Mouse (Mus musculus) Muller cell, postnatal 12 days (primary cell): ENCODE results near the gene Misp.

Experiments
- DNase-seq: peaks from one replicate; pipeline ENCODE4 v3.0.0-alpha.2; 2015; ENCODE audit errors: inconsistent ontology term

Misp gene

GRCm38 (mm10) chr10:79820782-79821181 lies at the start of gene Misp:
Misp (plus strand) TSS chr10:79820989.
- DNase-seq: no peak

GRCm38 (mm10) chr10:79772320-79772719 lies 48.5 kb upstream of the Misp start:
- DNase-seq: no peak

- no peak for DNase-seq
Measured at GRCm38 (mm10) chr10:79773208-79773607, 47.6 kb upstream of the Misp start.

GRCm38 (mm10) chr10:79774486-79775279 lies 46.1 kb upstream of the Misp start:
- DNase-seq: no peak

GRCm38 (mm10) chr10:79777103-79777531 lies 43.7 kb upstream of the Misp start, which contains the start of gene Fstl3:
Fstl3 (plus strand) TSS chr10:79777272.
- DNase-seq: peak; percentile 70

GRCm38 (mm10) chr10:79778006-79778405 lies 42.8 kb upstream of the Misp start:
- peak; percentile 92 for DNase-seq

GRCm38 (mm10) chr10:79779193-79779592 lies 41.6 kb upstream of the Misp start:
- DNase-seq: no peak

- peak; percentile 99 for DNase-seq
Measured at GRCm38 (mm10) chr10:79779784-79780663, 40.8 kb upstream of the Misp start.

GRCm38 (mm10) chr10:79780664-79781015 lies 40.1 kb upstream of the Misp start:
- no peak for DNase-seq

- no peak for DNase-seq
Measured at GRCm38 (mm10) chr10:79781139-79781538, 39.6 kb upstream of the Misp start.

- no peak for DNase-seq
Measured at GRCm38 (mm10) chr10:79781956-79782355, 38.8 kb upstream of the Misp start.

GRCm38 (mm10) chr10:79783050-79783449 lies 37.7 kb upstream of the Misp start:
- no peak for DNase-seq

- no peak for DNase-seq
Measured at GRCm38 (mm10) chr10:79783920-79784800, 36.6 kb upstream of the Misp start.

GRCm38 (mm10) chr10:79788386-79789158 lies 32.2 kb upstream of the Misp start:
- peak; percentile 75 for DNase-seq

- no peak for DNase-seq
Measured at GRCm38 (mm10) chr10:79789581-79789980, 31.2 kb upstream of the Misp start.

GRCm38 (mm10) chr10:79790861-79791260 lies 29.9 kb upstream of the Misp start, which contains the start of gene Prss57:
Prss57 (minus strand) TSS chr10:79790961.
- no peak for DNase-seq

- no peak for DNase-seq
Measured at GRCm38 (mm10) chr10:79792339-79793040, 28.3 kb upstream of the Misp start.

- peak; percentile 88 for DNase-seq
Measured at GRCm38 (mm10) chr10:79793051-79793737, 27.6 kb upstream of the Misp start, which contains the start of gene Palm. Palm (plus strand) TSS chr10:79793572.

- peak; percentile 58 for DNase-seq
Measured at GRCm38 (mm10) chr10:79793738-79794490, 26.9 kb upstream of the Misp start.
